Mouse (Mus musculus): ENCODE measurements around the gene Gpr176.

Gpr176 gene

DNA sequence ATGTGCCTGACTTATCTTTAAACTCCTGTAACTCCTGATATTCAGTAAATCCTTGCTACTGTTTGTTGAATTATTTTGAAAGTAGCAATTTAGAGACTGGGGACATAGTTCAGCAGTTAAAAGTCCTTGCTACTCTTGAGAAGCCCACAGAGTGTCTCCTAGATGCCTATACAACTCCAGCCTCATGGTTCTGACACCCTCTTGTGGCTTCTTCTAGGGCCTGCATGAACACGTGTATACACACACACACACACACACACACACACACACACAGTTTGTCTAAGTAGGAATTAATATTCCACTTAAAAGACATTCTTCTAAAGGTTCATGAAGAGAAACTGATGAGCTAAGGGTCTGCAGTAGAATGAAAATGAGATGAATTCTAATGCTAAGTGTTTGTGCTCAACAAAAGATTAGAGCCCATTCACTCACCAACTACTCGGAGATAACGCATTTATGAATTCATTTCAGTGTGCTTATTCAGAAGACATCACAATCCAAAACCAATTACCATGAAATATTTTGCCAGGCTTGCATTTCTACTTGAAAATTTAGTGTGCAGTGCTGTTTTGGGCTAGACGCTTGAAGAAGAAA is 144.6 kb downstream of the Gpr176 start:
- no peak for DNase-seq
